Mouse (Mus musculus): ENCODE results near the gene Nedd9. TPM values are rescaled to one million over a fixed set of nuclear protein-coding genes. Genes with fewer than 3 reads are reported as not detected.

The Nedd9 gene
- polyA plus RNA-seq, 1 experiment: 26.5 TPM

GRCm38 (mm10) chr13:41431795-41432194 is 55.4 kb downstream of the Nedd9 start:
- Histone ChIP-seq H3K4me1 (ENCODE audit: control insufficient read depth, insufficient read depth, low read length) (peaks cover 4% of the 10 kb centered on the region; the same call in 1 of the 2 replicates), H3K4me3 (replicated peaks; ENCODE audit: control insufficient read depth, low read depth, low read length) (no peak overlapping the region), H3K27ac (ENCODE audit: control insufficient read depth, insufficient read depth, low read depth, low read length, poor library complexity) (no peak overlapping the region)
- TF ChIP-seq CTCF (IDR thresholded peaks at IDR 0.05; ENCODE audit: control insufficient read depth, insufficient read depth, low read length) (no peak), POLR2A (IDR thresholded peaks at IDR 0.05; ENCODE audit: borderline replicate concordance, control insufficient read depth, low read depth, low read length) (no peak)
- WGBS: 82% methylated on average over 3 of the region's 3 CpGs

DNA sequence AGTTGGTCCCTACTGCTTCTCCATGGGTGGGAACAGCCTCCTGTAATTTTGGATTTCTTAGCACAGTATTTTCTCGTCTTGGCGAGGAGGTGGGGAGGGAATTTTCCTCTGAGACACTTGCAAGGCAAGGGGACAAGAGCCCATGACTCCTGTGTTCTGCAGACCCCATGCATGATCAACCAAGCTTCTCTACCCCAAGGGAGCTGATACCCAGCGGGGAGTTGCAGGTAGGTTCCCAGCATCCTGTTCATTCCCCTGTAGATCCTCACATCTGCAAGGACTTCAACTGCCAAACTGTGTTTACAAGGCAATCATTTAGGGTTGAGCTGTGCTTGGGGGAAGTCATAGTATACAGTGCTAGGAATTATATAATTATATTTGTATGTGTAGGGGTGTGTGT is 60.1 kb downstream of the Nedd9 start:
- TF ChIP-seq POLR2A (IDR thresholded peaks at IDR 0.05; ENCODE audit: borderline replicate concordance, control insufficient read depth, low read depth, low read length): no peak
- no peak for TF ChIP-seq CTCF (IDR thresholded peaks at IDR 0.05; ENCODE audit: control insufficient read depth, insufficient read depth, low read length)
- WGBS: 78% methylated on average over 3 of the region's 3 CpGs
- peak overlapping the region; percentile 59; the same call in 1 of the 2 replicates for H3K27ac ChIP-seq (ENCODE audit: control insufficient read depth, insufficient read depth, low read depth, low read length, poor library complexity)
- no peak overlapping the region for H3K4me3 ChIP-seq (replicated peaks; ENCODE audit: control insufficient read depth, low read depth, low read length)
- peaks cover 4% of the 10 kb centered on the region; the same call in 1 of the 2 replicates for H3K4me1 ChIP-seq (ENCODE audit: control insufficient read depth, insufficient read depth, low read length)

DNA sequence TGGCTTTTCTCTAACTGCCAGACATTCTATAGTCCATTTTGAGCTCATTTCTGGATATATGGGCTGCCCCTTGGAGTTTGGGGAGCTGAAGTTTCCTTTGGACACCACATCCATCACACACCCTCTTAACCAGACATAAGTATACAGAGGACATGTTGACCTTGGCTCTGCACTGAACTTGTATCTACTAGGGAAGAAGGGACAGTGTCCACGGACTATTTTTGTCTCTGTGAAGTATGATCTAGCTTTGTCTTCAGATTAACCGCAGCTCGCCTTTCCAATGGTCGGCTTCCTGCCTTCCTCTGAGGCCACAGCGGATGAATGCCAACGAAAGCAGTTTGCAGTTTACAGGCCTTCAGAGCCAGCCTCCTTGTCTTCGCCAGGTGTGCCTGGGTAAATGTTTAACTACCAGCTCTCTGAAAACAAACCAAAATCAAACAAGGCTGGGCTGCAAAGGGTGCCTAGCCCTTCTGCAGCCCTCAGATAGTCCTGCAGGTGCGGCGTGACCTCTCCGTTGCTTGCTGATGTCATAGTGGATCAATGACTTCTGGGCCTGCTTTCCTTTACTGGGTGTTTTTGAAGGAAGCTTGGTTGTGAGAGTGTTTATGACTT is 63.6 kb downstream of the Nedd9 start:
- 84% methylated on average over 10 of the region's 10 CpGs for WGBS
- Histone ChIP-seq H3K4me3 (replicated peaks; ENCODE audit: control insufficient read depth, low read depth, low read length) (no peak overlapping the region), H3K4me1 (ENCODE audit: control insufficient read depth, insufficient read depth, low read length) (peaks cover 4% of the 10 kb centered on the region; the same call in 1 of the 2 replicates), H3K27ac (ENCODE audit: control insufficient read depth, insufficient read depth, low read depth, low read length, poor library complexity) (no peak overlapping the region)
- TF ChIP-seq CTCF (IDR thresholded peaks at IDR 0.05; ENCODE audit: control insufficient read depth, insufficient read depth, low read length): no peak
- no peak for TF ChIP-seq POLR2A (IDR thresholded peaks at IDR 0.05; ENCODE audit: borderline replicate concordance, control insufficient read depth, low read depth, low read length)

- peaks cover 4% of the 10 kb centered on the region; the same call in 1 of the 2 replicates for H3K4me1 ChIP-seq (ENCODE audit: control insufficient read depth, insufficient read depth, low read length)
- TF ChIP-seq POLR2A (IDR thresholded peaks at IDR 0.05; ENCODE audit: borderline replicate concordance, control insufficient read depth, low read depth, low read length) (no peak), CTCF (IDR thresholded peaks at IDR 0.05; ENCODE audit: control insufficient read depth, insufficient read depth, low read length) (no peak)
- no peak overlapping the region for H3K4me3 ChIP-seq (replicated peaks; ENCODE audit: control insufficient read depth, low read depth, low read length)
- no peak overlapping the region for H3K27ac ChIP-seq (ENCODE audit: control insufficient read depth, insufficient read depth, low read depth, low read length, poor library complexity)
- WGBS: 84% methylated on average over 5 of the region's 5 CpGs
Measured at GRCm38 (mm10) chr13:41422581-41422980, 64.6 kb downstream of the Nedd9 start.

GRCm38 (mm10) chr13:41420376-41420775 is 66.8 kb downstream of the Nedd9 start:
- WGBS: 83% methylated on average over 4 of the region's 4 CpGs
- no peak overlapping the region for H3K27ac ChIP-seq (ENCODE audit: control insufficient read depth, insufficient read depth, low read depth, low read length, poor library complexity)
- H3K4me1 ChIP-seq (ENCODE audit: control insufficient read depth, insufficient read depth, low read length): peaks cover 2% of the 10 kb centered on the region; the same call in 1 of the 2 replicates
- no peak overlapping the region for H3K4me3 ChIP-seq (replicated peaks; ENCODE audit: control insufficient read depth, low read depth, low read length)
- TF ChIP-seq CTCF (IDR thresholded peaks at IDR 0.05; ENCODE audit: control insufficient read depth, insufficient read depth, low read length) (no peak), POLR2A (IDR thresholded peaks at IDR 0.05; ENCODE audit: borderline replicate concordance, control insufficient read depth, low read depth, low read length) (no peak)

- 84% methylated on average over 13 of the region's 13 CpGs for WGBS
- H3K4me3 ChIP-seq (replicated peaks; ENCODE audit: control insufficient read depth, low read depth, low read length): no peak overlapping the region
- no peaks in the 10 kb centered on the region; the same call in 1 of the 2 replicates for H3K4me1 ChIP-seq (ENCODE audit: control insufficient read depth, insufficient read depth, low read length)
- no peak for TF ChIP-seq CTCF (IDR thresholded peaks at IDR 0.05; ENCODE audit: control insufficient read depth, insufficient read depth, low read length)
- no peak for TF ChIP-seq POLR2A (IDR thresholded peaks at IDR 0.05; ENCODE audit: borderline replicate concordance, control insufficient read depth, low read depth, low read length)
- H3K27ac ChIP-seq (ENCODE audit: control insufficient read depth, insufficient read depth, low read depth, low read length, poor library complexity): no peak overlapping the region
Measured at GRCm38 (mm10) chr13:41418198-41418869, 68.8 kb downstream of the Nedd9 start.

GRCm38 (mm10) chr13:41416065-41417016 is 70.8 kb downstream of the Nedd9 start:
- Histone ChIP-seq H3K4me3 (replicated peaks; ENCODE audit: control insufficient read depth, low read depth, low read length) (no peak overlapping the region), H3K27ac (ENCODE audit: control insufficient read depth, insufficient read depth, low read depth, low read length, poor library complexity) (no peak overlapping the region), H3K4me1 (ENCODE audit: control insufficient read depth, insufficient read depth, low read length) (no peaks in the 10 kb centered on the region; the same call in 1 of the 2 replicates)
- WGBS: 80% methylated on average over 11 of the region's 11 CpGs
- no peak for TF ChIP-seq CTCF (IDR thresholded peaks at IDR 0.05; ENCODE audit: control insufficient read depth, insufficient read depth, low read length)
- TF ChIP-seq POLR2A (IDR thresholded peaks at IDR 0.05; ENCODE audit: borderline replicate concordance, control insufficient read depth, low read depth, low read length): no peak

All from bone marrow, adult 2 months (tissue).